Mouse (Mus musculus): Measurements from ENCODE around the gene Ift46. TPM values are rescaled to one million over a fixed set of nuclear protein-coding genes. Genes with fewer than 3 reads are reported as not detected.

Gene Ift46
- polyA plus RNA-seq, 1 experiment, result 42.2 TPM

DNA sequence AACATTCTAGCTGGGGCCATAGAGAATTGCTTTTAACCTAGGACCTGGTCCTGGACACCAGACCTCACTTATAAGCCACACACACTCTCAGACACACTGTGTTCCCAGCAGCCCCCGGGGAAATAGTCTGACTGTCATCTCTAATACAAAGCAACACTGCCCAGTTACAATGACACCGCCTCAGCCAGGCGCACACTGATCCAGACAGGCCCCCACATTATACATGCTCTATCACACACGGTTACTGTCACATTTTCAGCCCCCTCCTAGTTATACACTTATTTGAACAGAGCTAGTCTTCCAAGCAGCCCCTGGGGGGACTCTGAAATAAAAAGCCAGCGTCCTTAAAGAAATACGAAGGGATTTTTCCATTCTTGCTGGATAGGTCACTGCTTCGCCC, 45.1 kb upstream of the Ift46 start:
- 68% methylated on average over 7 of the region's 7 CpGs for WGBS
- no peak overlapping the region for H3K27ac ChIP-seq (ENCODE audit: control insufficient read depth, insufficient read depth, low read depth, low read length, poor library complexity)
- H3K4me1 ChIP-seq (ENCODE audit: control insufficient read depth, insufficient read depth, low read length), result peaks cover 1% of the 10 kb centered on the region; the same call in 1 of the 2 replicates
- TF ChIP-seq CTCF (IDR thresholded peaks at IDR 0.05; ENCODE audit: control insufficient read depth, insufficient read depth, low read length), result no peak
- no peak overlapping the region for H3K4me3 ChIP-seq (replicated peaks; ENCODE audit: control insufficient read depth, low read depth, low read length)

DNA sequence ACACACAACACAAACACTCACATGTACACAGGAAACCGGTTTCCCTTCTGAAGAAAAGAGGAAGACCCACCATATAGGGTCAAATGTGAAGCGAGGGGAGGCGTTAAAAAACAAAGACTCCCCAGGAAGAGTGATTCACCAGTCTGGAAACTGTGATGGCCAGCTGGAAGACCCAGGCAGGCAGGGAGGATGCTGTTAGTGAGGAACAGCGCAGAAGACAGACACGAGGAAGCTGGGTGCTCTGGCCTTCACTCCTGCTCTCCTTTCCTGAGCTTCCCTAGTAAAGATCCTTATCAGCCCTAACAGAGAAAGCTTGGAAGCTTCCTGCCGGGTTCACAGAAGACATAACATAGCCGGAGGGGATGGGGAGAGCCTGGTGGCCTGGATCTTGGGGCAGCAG, 44.7 kb upstream of the Ift46 start:
- TF ChIP-seq CTCF (IDR thresholded peaks at IDR 0.05; ENCODE audit: control insufficient read depth, insufficient read depth, low read length) (no peak), POLR2A (IDR thresholded peaks at IDR 0.05; ENCODE audit: borderline replicate concordance, control insufficient read depth, low read depth, low read length) (no peak)
- Histone ChIP-seq H3K4me1 (ENCODE audit: control insufficient read depth, insufficient read depth, low read length) (peaks cover 1% of the 10 kb centered on the region; the same call in 1 of the 2 replicates), H3K4me3 (replicated peaks; ENCODE audit: control insufficient read depth, low read depth, low read length) (no peak overlapping the region), H3K27ac (ENCODE audit: control insufficient read depth, insufficient read depth, low read depth, low read length, poor library complexity) (no peak overlapping the region)
- WGBS, result 24% methylated on average over 7 of the region's 7 CpGs

DNA sequence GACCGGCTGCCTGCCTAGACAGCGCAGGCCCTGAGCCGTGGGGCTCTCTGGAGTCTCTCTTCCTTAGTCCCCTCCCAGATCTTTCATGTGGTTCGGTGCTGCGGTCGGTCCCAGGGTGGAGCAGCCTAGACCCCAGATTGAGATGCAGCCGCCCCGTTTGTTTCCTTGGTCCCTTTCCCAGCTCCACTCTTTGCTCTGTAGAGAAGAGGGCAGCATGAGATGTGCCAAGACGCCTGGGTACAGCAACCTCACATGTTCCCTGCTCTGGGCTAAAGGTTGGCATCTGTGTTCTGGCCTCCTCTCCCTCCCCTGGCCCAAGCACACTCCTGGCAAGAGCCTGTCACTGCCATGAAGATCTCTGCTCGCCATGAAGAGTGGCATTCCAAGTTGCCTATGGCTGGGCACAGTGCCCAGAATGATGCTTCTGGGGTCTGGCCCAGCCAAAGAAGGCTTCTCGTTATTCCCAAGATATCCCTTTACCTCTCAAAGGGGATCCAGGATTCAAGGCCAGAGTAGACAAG, 44.1 kb upstream of the Ift46 start:
- 78% methylated on average over 11 of the region's 11 CpGs for WGBS
- no peak overlapping the region for H3K27ac ChIP-seq (ENCODE audit: control insufficient read depth, insufficient read depth, low read depth, low read length, poor library complexity)

DNA sequence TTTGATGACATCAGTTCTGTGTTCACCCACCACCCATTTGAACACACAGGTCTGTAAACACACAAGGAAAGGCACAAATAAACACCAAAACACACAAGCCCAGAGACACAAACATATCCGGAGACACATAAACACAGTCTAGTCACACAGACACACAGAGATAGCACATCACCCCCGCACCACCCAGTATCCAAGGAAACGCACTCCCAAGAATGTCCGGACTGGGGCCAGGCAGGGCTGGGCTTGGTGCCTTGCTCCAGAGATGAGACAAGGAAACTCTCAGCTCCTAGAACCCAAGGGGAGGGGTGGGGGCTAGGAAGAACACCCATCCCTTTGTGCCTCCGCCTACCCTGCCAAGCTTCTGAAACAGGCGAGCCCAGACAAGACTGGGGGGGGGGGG, 43.5 kb upstream of the Ift46 start:
- no peak overlapping the region for H3K4me3 ChIP-seq (replicated peaks; ENCODE audit: control insufficient read depth, low read depth, low read length)
- WGBS, result 89% methylated on average over 6 of the region's 6 CpGs
- TF ChIP-seq CTCF (IDR thresholded peaks at IDR 0.05; ENCODE audit: control insufficient read depth, insufficient read depth, low read length) (no peak), POLR2A (IDR thresholded peaks at IDR 0.05; ENCODE audit: borderline replicate concordance, control insufficient read depth, low read depth, low read length) (no peak)
- peaks cover 1% of the 10 kb centered on the region; the same call in 1 of the 2 replicates for H3K4me1 ChIP-seq (ENCODE audit: control insufficient read depth, insufficient read depth, low read length)
- no peak overlapping the region for H3K27ac ChIP-seq (ENCODE audit: control insufficient read depth, insufficient read depth, low read depth, low read length, poor library complexity)

More for the DNA sequence above, 44.1 kb upstream of the Ift46 start:
- no peak for TF ChIP-seq POLR2A (IDR thresholded peaks at IDR 0.05; ENCODE audit: borderline replicate concordance, control insufficient read depth, low read depth, low read length)
- TF ChIP-seq CTCF (IDR thresholded peaks at IDR 0.05; ENCODE audit: control insufficient read depth, insufficient read depth, low read length), result no peak
- no peak overlapping the region for H3K4me3 ChIP-seq (replicated peaks; ENCODE audit: control insufficient read depth, low read depth, low read length)
- H3K4me1 ChIP-seq (ENCODE audit: control insufficient read depth, insufficient read depth, low read length), result peaks cover 1% of the 10 kb centered on the region; the same call in 1 of the 2 replicates

DNA sequence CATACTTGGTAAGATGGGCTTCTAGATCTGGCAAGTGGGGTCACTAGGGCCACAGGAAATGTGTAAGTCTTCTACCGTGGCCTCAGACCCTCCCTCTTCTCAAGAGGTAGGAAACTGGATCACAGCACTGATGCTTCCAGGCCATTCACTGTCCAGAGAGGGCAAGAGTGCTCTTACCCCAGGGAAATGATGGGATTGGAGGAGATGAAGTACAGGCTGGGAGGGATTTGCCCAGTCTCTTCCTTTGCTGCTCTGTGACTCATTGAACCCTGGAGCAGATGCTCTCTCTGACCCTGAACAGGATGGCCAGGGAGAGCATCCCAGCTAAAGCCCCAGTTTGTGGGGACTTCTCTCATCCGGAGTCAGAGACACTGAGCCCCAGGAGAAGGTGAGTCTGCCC, 43.0 kb upstream of the Ift46 start:
- TF ChIP-seq CTCF (IDR thresholded peaks at IDR 0.05; ENCODE audit: control insufficient read depth, insufficient read depth, low read length) (no peak), POLR2A (IDR thresholded peaks at IDR 0.05; ENCODE audit: borderline replicate concordance, control insufficient read depth, low read depth, low read length) (no peak)
- WGBS, result 84% methylated on average over 2 of the region's 2 CpGs
- no peak overlapping the region for H3K27ac ChIP-seq (ENCODE audit: control insufficient read depth, insufficient read depth, low read depth, low read length, poor library complexity)
- no peak overlapping the region for H3K4me3 ChIP-seq (replicated peaks; ENCODE audit: control insufficient read depth, low read depth, low read length)
- peaks cover 1% of the 10 kb centered on the region; the same call in 1 of the 2 replicates for H3K4me1 ChIP-seq (ENCODE audit: control insufficient read depth, insufficient read depth, low read length)

DNA sequence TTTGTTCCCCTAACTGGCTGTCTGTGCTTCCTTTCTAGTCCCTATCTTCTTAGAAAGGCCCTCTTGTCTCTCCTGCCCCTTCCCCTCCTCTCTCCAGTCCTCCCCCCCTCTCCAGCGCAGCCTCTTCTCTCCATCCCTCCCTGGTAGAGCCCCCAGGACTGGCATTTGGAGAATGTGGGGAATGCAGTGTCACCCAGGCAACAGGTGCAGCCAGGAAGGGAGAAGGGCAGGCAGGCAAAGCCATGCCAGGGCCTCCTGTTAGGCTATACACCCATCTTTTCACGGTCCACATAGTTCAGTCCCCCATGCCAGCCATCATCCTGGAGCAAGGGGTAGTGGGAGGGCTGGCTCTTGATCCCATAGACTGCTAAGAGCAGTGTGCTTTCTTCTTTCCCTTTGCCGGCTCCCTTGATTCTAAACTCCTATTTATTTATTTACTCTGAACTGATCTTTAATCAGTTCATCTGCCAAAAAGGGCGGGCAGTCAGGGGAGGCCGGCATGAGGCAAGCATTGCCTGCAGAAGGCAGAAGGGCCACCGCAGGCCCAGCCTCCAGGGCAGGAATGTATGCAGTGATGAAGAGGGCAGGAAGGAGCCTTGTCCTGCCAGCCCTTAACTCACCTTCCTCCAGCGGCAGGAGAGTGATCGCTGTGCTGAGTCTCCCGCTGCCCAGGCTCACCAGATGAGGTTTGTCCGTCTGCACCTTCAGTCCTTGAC, 41.1 kb upstream of the Ift46 start:
- H3K27ac ChIP-seq (ENCODE audit: control insufficient read depth, insufficient read depth, low read depth, low read length, poor library complexity), result no peak overlapping the region
- 84% methylated on average over 10 of the region's 10 CpGs for WGBS
- TF ChIP-seq CTCF (IDR thresholded peaks at IDR 0.05; ENCODE audit: control insufficient read depth, insufficient read depth, low read length), result no peak
- TF ChIP-seq POLR2A (IDR thresholded peaks at IDR 0.05; ENCODE audit: borderline replicate concordance, control insufficient read depth, low read depth, low read length), result no peak
- peaks cover 1% of the 10 kb centered on the region; the same call in 1 of the 2 replicates for H3K4me1 ChIP-seq (ENCODE audit: control insufficient read depth, insufficient read depth, low read length)
- H3K4me3 ChIP-seq (replicated peaks; ENCODE audit: control insufficient read depth, low read depth, low read length), result no peak overlapping the region

DNA sequence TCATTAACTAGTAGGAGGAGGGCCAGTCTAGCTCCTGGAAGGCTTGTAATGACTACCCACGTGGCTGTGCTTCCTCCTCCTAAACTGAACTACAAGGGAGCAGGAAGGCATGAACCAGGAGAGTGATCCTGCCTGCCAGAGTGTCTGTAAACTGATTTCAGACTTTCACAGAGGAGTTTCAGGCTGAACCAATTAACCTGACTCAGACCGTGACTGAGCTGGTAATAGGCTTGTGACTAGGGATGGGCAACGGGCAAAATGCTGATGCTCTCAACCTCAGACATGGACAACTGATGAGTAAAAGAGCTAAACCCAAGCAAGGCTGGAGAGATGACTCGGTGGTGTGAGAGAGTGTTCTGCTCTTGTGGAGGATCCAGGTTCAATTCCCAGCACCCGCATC, 40.3 kb upstream of the Ift46 start:
- 66% methylated on average over 5 of the region's 5 CpGs for WGBS
- TF ChIP-seq CTCF (IDR thresholded peaks at IDR 0.05; ENCODE audit: control insufficient read depth, insufficient read depth, low read length) (no peak), POLR2A (IDR thresholded peaks at IDR 0.05; ENCODE audit: borderline replicate concordance, control insufficient read depth, low read depth, low read length) (no peak)
- H3K4me3 ChIP-seq (replicated peaks; ENCODE audit: control insufficient read depth, low read depth, low read length), result no peak overlapping the region
- H3K4me1 ChIP-seq (ENCODE audit: control insufficient read depth, insufficient read depth, low read length), result no peaks in the 10 kb centered on the region
- H3K27ac ChIP-seq (ENCODE audit: control insufficient read depth, insufficient read depth, low read depth, low read length, poor library complexity), result no peak overlapping the region

DNA sequence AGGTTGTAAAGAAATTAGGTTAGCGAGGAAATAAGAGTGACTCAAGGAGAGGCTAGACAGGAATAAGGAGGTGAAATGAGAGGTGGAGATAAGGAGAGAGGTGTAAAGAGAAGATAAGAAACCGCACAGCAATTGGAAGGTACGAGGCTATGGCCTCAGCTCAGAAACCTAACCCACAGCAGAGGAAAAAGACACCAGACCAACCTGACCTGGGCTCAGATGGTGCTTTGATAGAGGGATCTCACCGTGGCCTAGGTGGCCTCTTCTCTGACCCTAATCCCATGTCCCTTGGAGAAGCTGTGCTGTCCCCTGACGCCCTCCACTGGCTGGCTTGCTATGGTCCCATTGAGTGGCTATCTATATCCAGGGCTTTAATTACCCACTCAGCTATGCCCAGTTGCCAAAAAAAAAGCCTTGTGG, 35.6 kb upstream of the Ift46 start:
- H3K4me3 ChIP-seq (replicated peaks; ENCODE audit: control insufficient read depth, low read depth, low read length), result no peak overlapping the region
- TF ChIP-seq POLR2A (IDR thresholded peaks at IDR 0.05; ENCODE audit: borderline replicate concordance, control insufficient read depth, low read depth, low read length), result no peak
- no peak for TF ChIP-seq CTCF (IDR thresholded peaks at IDR 0.05; ENCODE audit: control insufficient read depth, insufficient read depth, low read length)
- WGBS, result 41% methylated on average over 5 of the region's 5 CpGs
- H3K4me1 ChIP-seq (ENCODE audit: control insufficient read depth, insufficient read depth, low read length), result peaks cover 2% of the 10 kb centered on the region
- H3K27ac ChIP-seq (ENCODE audit: control insufficient read depth, insufficient read depth, low read depth, low read length, poor library complexity), result no peak overlapping the region
